Mouse (Mus musculus): ENCODE data around the gene Gm42906.

Gene Gm42906

GRCm38 (mm10) chr5:151246287-151246686 is 181.7 kb downstream of the Gm42906 start:
- no peak for ATAC-seq (ENCODE audit: insufficient number of reproducible peaks, low FRiP score, low TSS enrichment)

- no peak for ATAC-seq (ENCODE audit: insufficient number of reproducible peaks, low FRiP score, low TSS enrichment)
These were observed 182.4 kb downstream of the Gm42906 start for GRCm38 (mm10) chr5:151245571-151245970.

- no peak for ATAC-seq (ENCODE audit: insufficient number of reproducible peaks, low FRiP score, low TSS enrichment)
These were observed 189.2 kb downstream of the Gm42906 start for GRCm38 (mm10) chr5:151238730-151239129.

GRCm38 (mm10) chr5:151236411-151236810 is 191.6 kb downstream of the Gm42906 start:
- ATAC-seq (ENCODE audit: insufficient number of reproducible peaks, low FRiP score, low TSS enrichment), result no peak

- ATAC-seq (ENCODE audit: insufficient number of reproducible peaks, low FRiP score, low TSS enrichment), result 0 out of 2 replicates have a peak, but pooled peaks have one; percentile 20
These were observed 194.4 kb downstream of the Gm42906 start, which contains the start of gene Stard13 for GRCm38 (mm10) chr5:151233400-151234031. Stard13 (minus strand) TSS chr5:151233836.

GRCm38 (mm10) chr5:151232576-151233299 is 195.2 kb downstream of the Gm42906 start:
- ATAC-seq (ENCODE audit: insufficient number of reproducible peaks, low FRiP score, low TSS enrichment), result no peak

GRCm38 (mm10) chr5:151231861-151232260 is 196.1 kb downstream of the Gm42906 start:
- no peak for ATAC-seq (ENCODE audit: insufficient number of reproducible peaks, low FRiP score, low TSS enrichment)

- no peak for ATAC-seq (ENCODE audit: insufficient number of reproducible peaks, low FRiP score, low TSS enrichment)
These were observed 196.6 kb downstream of the Gm42906 start for GRCm38 (mm10) chr5:151231411-151231810.

- no peak for ATAC-seq (ENCODE audit: insufficient number of reproducible peaks, low FRiP score, low TSS enrichment)
These were observed 197.5 kb downstream of the Gm42906 start for GRCm38 (mm10) chr5:151230427-151230826.

GRCm38 (mm10) chr5:151228367-151229005 is 199.5 kb downstream of the Gm42906 start:
- no peak for ATAC-seq (ENCODE audit: insufficient number of reproducible peaks, low FRiP score, low TSS enrichment)

- no peak for ATAC-seq (ENCODE audit: insufficient number of reproducible peaks, low FRiP score, low TSS enrichment)
These were observed 204.1 kb downstream of the Gm42906 start for GRCm38 (mm10) chr5:151223696-151224366.

- ATAC-seq (ENCODE audit: insufficient number of reproducible peaks, low FRiP score, low TSS enrichment), result no peak
These were observed 205.2 kb downstream of the Gm42906 start for GRCm38 (mm10) chr5:151222791-151223190.

- no peak for ATAC-seq (ENCODE audit: insufficient number of reproducible peaks, low FRiP score, low TSS enrichment)
These were observed 209.3 kb downstream of the Gm42906 start for GRCm38 (mm10) chr5:151218689-151219115.

GRCm38 (mm10) chr5:151213097-151213496 is 214.9 kb downstream of the Gm42906 start:
- ATAC-seq (ENCODE audit: insufficient number of reproducible peaks, low FRiP score, low TSS enrichment), result no peak

- no peak for ATAC-seq (ENCODE audit: insufficient number of reproducible peaks, low FRiP score, low TSS enrichment)
These were observed 217.1 kb downstream of the Gm42906 start for GRCm38 (mm10) chr5:151210869-151211268.

GRCm38 (mm10) chr5:151210060-151210459 is 217.9 kb downstream of the Gm42906 start:
- ATAC-seq (ENCODE audit: insufficient number of reproducible peaks, low FRiP score, low TSS enrichment), result no peak

- ATAC-seq (ENCODE audit: insufficient number of reproducible peaks, low FRiP score, low TSS enrichment), result no peak
These were observed 222.9 kb downstream of the Gm42906 start for GRCm38 (mm10) chr5:151205017-151205416.

GRCm38 (mm10) chr5:151202925-151203324 is 225.0 kb downstream of the Gm42906 start:
- no peak for ATAC-seq (ENCODE audit: insufficient number of reproducible peaks, low FRiP score, low TSS enrichment)

GRCm38 (mm10) chr5:151201220-151201619 is 226.7 kb downstream of the Gm42906 start:
- no peak for ATAC-seq (ENCODE audit: insufficient number of reproducible peaks, low FRiP score, low TSS enrichment)

- ATAC-seq (ENCODE audit: insufficient number of reproducible peaks, low FRiP score, low TSS enrichment), result no peak
These were observed 228.7 kb downstream of the Gm42906 start for GRCm38 (mm10) chr5:151199235-151199634.

Data from cerebellum, adult (tissue).